Mouse (Mus musculus): ENCODE results near the gene Plcb4. TPM values are rescaled to one million over a fixed set of nuclear protein-coding genes. Genes with fewer than 3 reads are reported as not detected.
"Not testable (repeated sequence)": the region's sequence is repeated elsewhere in the genome, so short reads cannot be mapped to it uniquely, and the experiment has no call there.

Gene Plcb4
- polyA plus RNA-seq, 1 experiment = 37.9 TPM

DNA sequence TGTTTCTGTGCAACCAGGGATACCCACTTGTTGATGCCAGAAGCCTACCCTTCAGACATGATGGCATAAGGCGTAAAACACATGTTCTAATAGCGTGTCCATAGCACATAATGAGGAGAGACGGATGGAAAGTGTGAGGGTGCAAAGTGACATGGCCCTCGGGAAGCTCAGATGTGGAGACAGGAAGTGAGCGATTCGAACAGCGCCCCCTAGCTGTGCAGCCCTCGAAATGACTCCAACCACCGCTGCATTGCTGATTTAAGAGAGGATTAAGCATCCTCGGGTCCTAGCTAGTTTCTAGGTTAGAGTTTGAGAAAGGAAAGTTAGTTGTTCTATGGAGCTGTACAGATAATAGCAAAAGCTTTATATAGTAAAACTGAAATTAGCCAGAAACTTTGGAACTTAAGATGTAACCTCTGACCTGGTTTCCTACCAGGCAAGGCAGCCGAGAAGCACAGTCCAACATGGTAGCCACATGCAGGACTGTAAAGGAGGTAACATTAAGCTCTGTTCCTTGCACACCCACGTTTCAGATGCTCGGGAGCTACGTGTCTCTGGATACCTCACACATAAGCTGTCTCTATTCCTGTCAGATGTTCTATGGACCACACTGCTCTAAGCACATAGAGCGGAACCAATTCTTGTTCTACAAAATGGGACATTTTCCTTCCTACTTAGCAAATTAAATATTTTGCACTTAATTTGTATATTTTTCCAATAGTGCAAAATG lies 326.9 kb downstream of the Plcb4 start:
- H3K4me1 ChIP-seq (ENCODE audit: control insufficient read depth, insufficient read depth, insufficient read length, low read length) = no peaks in the 10 kb centered on the region
- no peak overlapping the region for H3K4me3 ChIP-seq (ENCODE audit: insufficient read depth, low read depth, low read length)

GRCm38 (mm10) chr2:135988475-135988874 lies 329.7 kb downstream of the Plcb4 start:
- H3K4me3 ChIP-seq (ENCODE audit: insufficient read depth, low read depth, low read length) = not testable (repeated sequence)

More for the DNA sequence above, 326.9 kb downstream of the Plcb4 start:
- no peak overlapping the region for H3K27ac ChIP-seq (replicated peaks; ENCODE audit: low read depth, low read length)

GRCm38 (mm10) chr2:135990686-135991085 lies 331.9 kb downstream of the Plcb4 start:
- not testable (repeated sequence) for H3K27ac ChIP-seq (replicated peaks; ENCODE audit: low read depth, low read length); H3K4me1 ChIP-seq (ENCODE audit: control insufficient read depth, insufficient read depth, insufficient read length, low read length); H3K4me3 ChIP-seq (ENCODE audit: insufficient read depth, low read depth, low read length)

More at GRCm38 (mm10) chr2:135988475-135988874, 329.7 kb downstream of the Plcb4 start:
- H3K27ac ChIP-seq (replicated peaks; ENCODE audit: low read depth, low read length); H3K4me1 ChIP-seq (ENCODE audit: control insufficient read depth, insufficient read depth, insufficient read length, low read length): not testable (repeated sequence)

DNA sequence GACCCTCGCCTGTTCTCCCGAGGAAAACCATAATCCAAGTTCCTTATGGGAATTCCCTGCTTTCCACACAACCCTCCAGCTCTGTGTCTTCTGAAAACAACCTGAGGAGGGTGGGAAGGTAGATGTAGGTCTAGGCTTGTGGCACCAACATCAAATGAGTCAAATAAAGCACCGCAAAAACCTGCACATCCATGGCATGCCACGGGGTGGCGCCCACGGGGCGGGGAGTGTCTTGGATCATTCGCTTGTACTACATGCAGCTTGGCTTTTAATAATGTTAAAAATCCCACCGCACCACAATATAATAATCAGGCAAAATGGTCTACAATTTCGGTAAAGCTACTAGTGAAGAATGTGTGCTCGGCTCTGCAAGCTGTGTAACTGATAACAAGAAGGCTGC lies 334.5 kb downstream of the Plcb4 start:
- H3K4me3 ChIP-seq (ENCODE audit: insufficient read depth, low read depth, low read length) = no peak overlapping the region
- no peak overlapping the region for H3K27ac ChIP-seq (replicated peaks; ENCODE audit: low read depth, low read length)
- no peaks in the 10 kb centered on the region for H3K4me1 ChIP-seq (ENCODE audit: control insufficient read depth, insufficient read depth, insufficient read length, low read length)

GRCm38 (mm10) chr2:135995196-135995595 lies 336.4 kb downstream of the Plcb4 start:
- Histone ChIP-seq H3K4me1 (ENCODE audit: control insufficient read depth, insufficient read depth, insufficient read length, low read length) (no peaks in the 10 kb centered on the region), H3K27ac (replicated peaks; ENCODE audit: low read depth, low read length) (no peak overlapping the region), H3K4me3 (ENCODE audit: insufficient read depth, low read depth, low read length) (no peak overlapping the region)

DNA sequence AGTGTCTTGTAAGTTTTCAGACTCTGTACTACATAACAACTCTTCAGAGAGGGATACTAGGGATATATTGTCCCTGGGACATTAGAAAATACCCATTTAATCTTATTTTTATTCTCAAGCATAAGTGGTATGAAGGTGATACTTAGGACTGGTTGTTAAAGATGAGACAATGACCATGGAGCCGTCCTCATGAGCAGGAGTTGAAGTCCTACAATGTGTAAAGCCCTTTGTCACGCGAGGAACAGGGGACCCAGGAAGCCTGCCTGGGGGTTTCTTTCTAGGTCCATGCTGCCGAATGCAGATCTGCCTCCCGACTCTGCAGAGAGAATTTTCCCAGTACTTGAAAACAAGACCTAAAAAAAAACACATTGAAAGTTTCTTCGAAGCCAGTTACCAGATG lies 338.1 kb downstream of the Plcb4 start:
- H3K4me1 ChIP-seq (ENCODE audit: control insufficient read depth, insufficient read depth, insufficient read length, low read length) = no peaks in the 10 kb centered on the region

GRCm38 (mm10) chr2:135997361-135998150 lies 338.7 kb downstream of the Plcb4 start:
- Histone ChIP-seq H3K4me1 (ENCODE audit: control insufficient read depth, insufficient read depth, insufficient read length, low read length) (no peaks in the 10 kb centered on the region), H3K27ac (replicated peaks; ENCODE audit: low read depth, low read length) (no peak overlapping the region), H3K4me3 (ENCODE audit: insufficient read depth, low read depth, low read length) (no peak overlapping the region)

More for the DNA sequence above, 338.1 kb downstream of the Plcb4 start:
- Histone ChIP-seq H3K4me3 (ENCODE audit: insufficient read depth, low read depth, low read length) (no peak overlapping the region), H3K27ac (replicated peaks; ENCODE audit: low read depth, low read length) (no peak overlapping the region)

- H3K4me3 ChIP-seq (ENCODE audit: insufficient read depth, low read depth, low read length) = no peak overlapping the region
- no peak overlapping the region for H3K27ac ChIP-seq (replicated peaks; ENCODE audit: low read depth, low read length)
- H3K4me1 ChIP-seq (ENCODE audit: control insufficient read depth, insufficient read depth, insufficient read length, low read length) = no peaks in the 10 kb centered on the region
Measured at GRCm38 (mm10) chr2:135998886-135999285, 340.1 kb downstream of the Plcb4 start.

DNA sequence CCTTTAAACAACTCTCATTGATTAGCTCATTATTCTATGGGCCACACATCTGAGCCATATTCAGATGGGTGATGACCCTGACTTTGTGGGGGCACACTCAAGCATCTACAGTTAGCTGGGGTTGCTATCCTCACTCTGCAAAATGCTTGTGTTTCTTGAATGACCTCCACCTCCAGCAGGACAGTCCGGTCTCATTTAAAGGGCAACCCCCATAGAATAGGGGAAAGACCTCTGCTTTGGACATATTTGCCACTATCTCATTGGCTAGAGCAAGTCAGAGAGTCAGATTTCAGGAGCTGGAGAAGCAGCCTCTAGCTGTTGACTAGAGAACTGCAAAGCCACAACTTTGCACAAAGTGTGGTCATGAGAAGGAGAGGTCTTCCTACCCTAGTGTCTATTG lies 340.6 kb downstream of the Plcb4 start:
- H3K27ac ChIP-seq (replicated peaks; ENCODE audit: low read depth, low read length) = no peak overlapping the region
- H3K4me1 ChIP-seq (ENCODE audit: control insufficient read depth, insufficient read depth, insufficient read length, low read length) = no peaks in the 10 kb centered on the region
- H3K4me3 ChIP-seq (ENCODE audit: insufficient read depth, low read depth, low read length) = no peak overlapping the region

GRCm38 (mm10) chr2:136000933-136001332 lies 342.1 kb downstream of the Plcb4 start:
- Histone ChIP-seq H3K27ac (replicated peaks; ENCODE audit: low read depth, low read length) (no peak overlapping the region), H3K4me3 (ENCODE audit: insufficient read depth, low read depth, low read length) (no peak overlapping the region), H3K4me1 (ENCODE audit: control insufficient read depth, insufficient read depth, insufficient read length, low read length) (no peaks in the 10 kb centered on the region)

DNA sequence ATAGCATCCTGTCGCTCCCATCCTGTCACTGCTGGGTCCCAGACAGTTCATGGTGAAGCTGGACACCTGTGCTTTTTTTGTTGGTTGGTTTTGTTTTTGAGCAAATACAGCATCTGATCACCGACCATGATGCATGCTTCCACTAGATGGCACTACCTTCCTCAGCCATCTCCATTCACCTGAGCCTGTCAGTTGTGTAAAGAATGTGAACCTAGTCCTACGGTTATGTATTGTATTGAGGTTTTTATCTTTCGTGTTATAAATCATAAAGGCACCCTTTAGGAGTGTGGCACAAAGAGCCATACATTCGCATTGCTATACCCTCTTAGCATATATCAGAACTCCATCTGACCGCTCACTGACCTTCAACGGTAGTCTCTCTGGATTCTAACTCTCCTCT lies 343.3 kb downstream of the Plcb4 start:
- Histone ChIP-seq H3K4me1 (ENCODE audit: control insufficient read depth, insufficient read depth, insufficient read length, low read length) (no peaks in the 10 kb centered on the region), H3K4me3 (ENCODE audit: insufficient read depth, low read depth, low read length) (no peak overlapping the region), H3K27ac (replicated peaks; ENCODE audit: low read depth, low read length) (no peak overlapping the region)

DNA sequence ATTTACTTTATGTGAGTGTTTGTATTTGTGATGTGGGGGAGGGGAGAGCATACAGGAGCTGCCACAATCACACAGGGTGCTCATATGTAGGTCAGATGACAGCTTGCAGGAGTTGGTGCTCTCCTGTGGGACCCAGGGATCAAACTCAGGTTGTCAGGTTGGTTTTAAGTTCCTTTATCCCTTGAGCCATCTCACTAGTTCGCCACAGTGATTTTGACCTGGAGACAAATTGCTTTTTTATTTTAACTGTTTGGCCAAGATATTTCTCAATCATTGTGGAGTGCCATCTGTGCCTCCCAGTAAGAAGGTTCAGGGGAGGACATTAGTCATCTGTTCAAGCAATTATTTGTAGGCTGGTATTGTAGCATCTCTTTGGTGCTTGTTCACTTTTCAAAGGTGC lies 345.0 kb downstream of the Plcb4 start:
- Histone ChIP-seq H3K4me3 (ENCODE audit: insufficient read depth, low read depth, low read length) (no peak overlapping the region), H3K4me1 (ENCODE audit: control insufficient read depth, insufficient read depth, insufficient read length, low read length) (no peaks in the 10 kb centered on the region), H3K27ac (replicated peaks; ENCODE audit: low read depth, low read length) (no peak overlapping the region)

GRCm38 (mm10) chr2:136006280-136006679 lies 347.5 kb downstream of the Plcb4 start:
- Histone ChIP-seq H3K27ac (replicated peaks; ENCODE audit: low read depth, low read length) (no peak overlapping the region), H3K4me3 (ENCODE audit: insufficient read depth, low read depth, low read length) (no peak overlapping the region), H3K4me1 (ENCODE audit: control insufficient read depth, insufficient read depth, insufficient read length, low read length) (no peaks in the 10 kb centered on the region)

GRCm38 (mm10) chr2:136012759-136013158 lies 353.9 kb downstream of the Plcb4 start:
- H3K4me1 ChIP-seq (ENCODE audit: control insufficient read depth, insufficient read depth, insufficient read length, low read length) = no peaks in the 10 kb centered on the region
- no peak overlapping the region for H3K27ac ChIP-seq (replicated peaks; ENCODE audit: low read depth, low read length)
- H3K4me3 ChIP-seq (ENCODE audit: insufficient read depth, low read depth, low read length) = no peak overlapping the region

- H3K4me3 ChIP-seq (ENCODE audit: insufficient read depth, low read depth, low read length) = no peak overlapping the region
- H3K4me1 ChIP-seq (ENCODE audit: control insufficient read depth, insufficient read depth, insufficient read length, low read length) = no peaks in the 10 kb centered on the region
- H3K27ac ChIP-seq (replicated peaks; ENCODE audit: low read depth, low read length) = no peak overlapping the region
Measured at GRCm38 (mm10) chr2:136048464-136048863, 389.7 kb downstream of the Plcb4 start.
